In genomic region chr11:78663916-78664315, GRCm38 (mm10) we compare ENCODE assay signal across 23 mouse cellular contexts. TPM values are rescaled to one million over a fixed set of nuclear protein-coding genes. Genes with fewer than 3 reads are reported as not detected.
A peak's percentile ranks its signal among the peaks of the same experiment; 100 is the strongest.
DNase-seq lines count a peak whose midpoint lies in the region; ATAC-seq and TF ChIP-seq lines count a peak whose summit lies in the region.
"Had no signal": no experiment of that assay in that cellular context is flagged by ENCODE, and none has a peak within 500 bp of the region (broad histone marks: within the 10 kb centered on the region; RNA-seq: fewer than 3 reads in every experiment).

No protein-coding gene starts in this region.

- no peak for TF ChIP-seq CTCF in layer of hippocampus, adult 2 months (conservative IDR thresholded peaks at IDR 0.05)

- DNase-seq in adrenal gland, postnatal 10 days: peak; percentile 16
- no peak for DNase-seq in adrenal gland, postnatal 25 days
- DNase-seq in heart, postnatal 36 days: no peak
- DNase-seq in ovary, adult 18-20 months (ENCODE audit: low spot score): peak; percentile 10
- DNase-seq in ovary, postnatal 10 days (ENCODE audit: low spot score): no peak
- DNase-seq in embryo, embryonic 10.5 days (ENCODE audit: low spot score): peak; percentile 19
- DNase-seq in layer of hippocampus, adult 2 months (ENCODE audit: low spot score in 2 of 2): no peak
- DNase-seq: cerebellum, adult 11 months; cerebellum, postnatal 10 days; gastrocnemius, adult 2 months; layer of hippocampus, postnatal 36 days; liver, embryonic 13.5 days; right cerebral cortex, adult 18-20 months; thymus, postnatal 14 days had no signal

- H3K9me3 ChIP-seq in heart, embryonic 14.5 days (ENCODE audit: control insufficient read depth, low read length): no peaks in the 10 kb centered on the region
- H3K9me3 ChIP-seq: forebrain, embryonic 10.5 days; hindbrain, embryonic 15.5 days; intestine, embryonic 15.5 days; limb, embryonic 13.5 days; liver, embryonic 13.5 days; lung, embryonic 15.5 days; midbrain, embryonic 10.5 days had no signal

- H3K36me3 ChIP-seq in heart, embryonic 14.5 days (ENCODE audit: control insufficient read depth, insufficient read depth, low read length): no peaks in the 10 kb centered on the region
- H3K36me3 ChIP-seq: forebrain, embryonic 10.5 days; hindbrain, embryonic 15.5 days; intestine, embryonic 15.5 days; limb, embryonic 13.5 days; liver, embryonic 13.5 days; lung, embryonic 15.5 days; midbrain, embryonic 10.5 days had no signal

- no peak overlapping the region for H3K9ac ChIP-seq in heart, embryonic 14.5 days (ENCODE audit: low read length)
- H3K9ac ChIP-seq: hindbrain, embryonic 15.5 days; intestine, embryonic 15.5 days; limb, embryonic 13.5 days; liver, embryonic 13.5 days; lung, embryonic 15.5 days had no signal

- H3K27me3 ChIP-seq in heart, embryonic 14.5 days (ENCODE audit: control insufficient read depth, insufficient read depth, low read length): no peaks in the 10 kb centered on the region
- H3K27me3 ChIP-seq: hindbrain, embryonic 15.5 days; intestine, embryonic 15.5 days; limb, embryonic 13.5 days; liver, embryonic 13.5 days; lung, embryonic 15.5 days had no signal

- WGBS in heart, embryonic 14.5 days: 25% methylated on average over 4 of the region's 4 CpGs

- H3K4me2 ChIP-seq in heart, embryonic 14.5 days (ENCODE audit: low read length): no peak overlapping the region
- H3K4me2 ChIP-seq: hindbrain, embryonic 15.5 days; intestine, embryonic 15.5 days; limb, embryonic 13.5 days; liver, embryonic 13.5 days; lung, embryonic 15.5 days had no signal

- peak overlapping the region; percentile 26 to 55; a peak in 3 of 4 replicates for H3K27ac ChIP-seq in heart, embryonic 14.5 days (replicated peaks in 1 of 2; ENCODE audit: control insufficient read depth in 1 of 2, insufficient read depth in 1 of 2, low read depth in 2 of 2, low read length in 2 of 2)
- no peak overlapping the region for H3K27ac ChIP-seq in layer of hippocampus, adult 2 months
- H3K27ac ChIP-seq: forebrain, embryonic 10.5 days; gastrocnemius, adult 2 months; hindbrain, embryonic 15.5 days; intestine, embryonic 15.5 days; limb, embryonic 13.5 days; liver, embryonic 13.5 days; lung, embryonic 15.5 days; macrophage; midbrain, embryonic 10.5 days had no signal

- no peak for ATAC-seq in heart, embryonic 14.5 days (ENCODE audit: insufficient number of reproducible peaks, insufficient read depth, low FRiP score, low read depth)
- ATAC-seq: activated CD4-positive, CD25-positive, alpha-beta regulatory T cell, adult 4 months; intestine, embryonic 15.5 days had no signal

- H3K4me3 ChIP-seq in heart, embryonic 14.5 days (ENCODE audit: control insufficient read depth in 1 of 2, insufficient read depth in 1 of 2, low read depth in 1 of 2, low read length in 2 of 2): no peak overlapping the region
- H3K4me3 ChIP-seq in layer of hippocampus, adult 2 months: no peak overlapping the region
- H3K4me3 ChIP-seq: forebrain, embryonic 10.5 days; gastrocnemius, adult 2 months; hindbrain, embryonic 15.5 days; intestine, embryonic 15.5 days; limb, embryonic 13.5 days; liver, embryonic 13.5 days; lung, embryonic 15.5 days; midbrain, embryonic 10.5 days had no signal

- H3K4me1 ChIP-seq in heart, embryonic 14.5 days (ENCODE audit: control insufficient read depth in 2 of 2, insufficient read depth in 2 of 2, low read length in 2 of 2): peaks cover 2 to 29% of the 10 kb centered on the region in 2 experiments
- H3K4me1 ChIP-seq: hindbrain, embryonic 15.5 days; intestine, embryonic 15.5 days; limb, embryonic 13.5 days; lung, embryonic 15.5 days had no signal

- intact Hi-C loops in heart, postnatal 36 days (cut with DNase I): no loop called here

RNA-seq across cellular contexts. Expression of gene Nlk, which starts 33.3 kb away (rescaled TPM):
- 10 to 100 TPM; 29.1 to 33.5 TPM for total RNA-seq in adrenal gland, postnatal 10 days (2021)
- 66.5 and 93.9 TPM in 2 replicates for total RNA-seq in adrenal gland, postnatal 25 days (2021)
- polyA plus RNA-seq in heart, embryonic 14.5 days (2014; fragmentation: Nextera tagmentation; extraction: Ambion mirVana): 14.6 and 14.9 TPM in 2 replicates
- total RNA-seq in heart, postnatal 36 days (2021): 10 to 100 TPM; 11.4 to 11.9 TPM
- 10 to 100 TPM; 39.3 to 43.0 TPM for total RNA-seq in layer of hippocampus, adult 2 months (2021)

Comparison
In these comparisons a context has a peak if more than half of its experiments do, and no peak if none do; other contexts are left out.
1. DNase-seq: peak in adrenal gland, postnatal 10 days (single experiment), ovary, adult 18-20 months (single experiment) and embryo, embryonic 10.5 days (single experiment); none in adrenal gland, postnatal 25 days (single experiment), heart, postnatal 36 days (0 of 2), ovary, postnatal 10 days (single experiment) and layer of hippocampus, adult 2 months (0 of 2).